Mouse (Mus musculus): ENCODE data around the gene Fam98b.

Fam98b gene

DNA sequence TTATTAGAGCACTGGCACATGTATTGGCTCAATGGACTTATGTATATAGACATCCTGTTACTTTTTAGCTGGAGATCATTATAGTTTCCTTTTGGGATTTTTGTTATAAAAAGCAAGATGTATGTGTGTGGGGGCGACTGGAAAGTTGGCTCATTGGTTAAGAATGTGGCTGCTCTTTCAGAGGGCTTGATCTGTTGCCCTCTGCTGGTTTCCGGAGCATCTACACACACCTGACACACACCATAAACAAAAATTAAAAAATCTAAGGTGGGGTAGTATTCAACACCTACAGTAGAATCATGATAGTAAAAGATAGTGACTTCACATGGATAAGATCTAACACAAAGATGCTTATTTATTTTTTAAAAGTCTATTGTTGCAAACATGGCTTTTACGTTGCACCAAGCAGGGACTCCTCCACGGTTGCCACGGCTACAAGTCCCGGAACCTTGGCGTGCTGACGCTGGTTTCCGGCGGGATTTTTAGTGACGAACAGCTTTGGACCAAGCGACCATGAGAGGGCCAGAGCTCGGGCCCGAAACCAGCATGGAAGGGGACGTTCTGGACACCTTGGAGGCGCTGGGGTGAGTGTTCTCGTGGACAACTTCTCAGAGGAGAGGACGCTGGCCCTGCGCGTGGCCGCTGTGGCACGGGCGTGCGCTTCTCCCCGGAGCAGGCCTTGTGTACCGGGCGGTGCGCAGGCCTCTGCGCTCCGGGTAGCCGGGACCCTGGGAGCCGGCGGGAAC, at the start of gene Fam98b:
Gene Fam98b (plus strand): TSS at position 485 of the 746 bp plus-strand sequence.
- peak; percentile 86 to 89 for DNase-seq (ENCODE audit: low spot score in 2 of 2)

DNA sequence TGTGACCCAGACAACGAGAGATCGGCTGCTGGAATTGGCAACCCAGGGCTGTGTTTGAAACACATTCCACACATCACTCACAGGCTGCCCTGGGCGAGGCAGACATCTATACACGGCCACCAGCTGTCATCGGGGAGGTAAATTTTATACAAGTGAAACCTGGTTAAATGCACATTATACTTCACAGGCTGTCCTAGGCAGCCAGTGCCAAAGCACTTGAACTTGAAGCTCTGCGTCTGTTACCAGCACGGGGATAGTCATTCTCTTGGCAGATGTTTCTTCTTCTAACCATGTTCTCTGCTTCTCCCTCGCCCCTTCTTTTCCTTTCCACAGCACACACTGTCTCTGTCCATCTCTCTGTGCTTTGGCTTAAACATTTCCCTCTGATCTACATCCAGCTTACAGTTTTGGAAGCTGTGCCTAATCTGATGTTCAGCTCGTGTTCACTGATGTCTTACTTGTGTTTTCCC, 48.6 kb upstream of the Fam98b start:
- DNase-seq (ENCODE audit: low spot score in 2 of 2) = no peak

DNA sequence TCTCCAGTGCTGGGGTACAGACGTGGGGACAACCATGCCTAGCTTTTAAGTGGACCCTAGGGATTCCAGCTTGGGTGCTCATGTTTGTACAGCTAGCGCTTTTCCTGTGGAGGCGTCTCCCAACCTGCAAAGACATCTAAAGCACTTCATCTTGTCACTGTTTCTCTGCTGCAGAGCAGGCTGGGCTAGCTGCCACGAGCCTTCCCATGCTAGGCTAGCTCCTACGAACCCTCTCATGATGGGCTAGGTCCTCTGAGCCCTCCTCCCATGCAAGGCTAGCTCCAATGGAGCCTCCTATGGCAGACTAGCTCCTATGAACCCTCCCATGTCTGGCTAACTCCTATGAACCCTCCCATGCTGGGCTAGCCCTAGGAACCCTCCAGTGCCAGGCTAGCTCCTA, 46.2 kb upstream of the Fam98b start:
- DNase-seq (ENCODE audit: low spot score in 2 of 2) = no peak

DNA sequence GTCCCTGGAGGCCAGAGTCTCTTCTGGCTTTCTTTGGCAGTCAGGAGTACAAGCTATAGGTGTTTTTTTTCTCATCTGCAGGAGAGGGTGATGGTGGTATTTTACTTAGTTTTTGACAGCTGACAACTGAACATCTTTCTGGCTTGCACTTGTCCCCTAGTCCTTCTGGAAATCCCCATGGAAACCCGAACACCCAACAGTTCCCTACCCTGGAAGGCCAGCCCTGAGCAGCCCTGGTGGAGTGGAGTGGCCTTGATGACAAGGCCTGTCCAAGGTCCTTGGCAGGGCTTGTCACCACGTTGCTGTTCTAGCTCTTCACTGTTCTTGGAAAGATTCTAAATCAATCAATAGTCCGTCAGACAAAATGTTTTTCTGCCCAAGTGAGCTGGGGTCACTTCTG, 45.0 kb upstream of the Fam98b start:
- no peak for DNase-seq (ENCODE audit: low spot score in 2 of 2)

DNA sequence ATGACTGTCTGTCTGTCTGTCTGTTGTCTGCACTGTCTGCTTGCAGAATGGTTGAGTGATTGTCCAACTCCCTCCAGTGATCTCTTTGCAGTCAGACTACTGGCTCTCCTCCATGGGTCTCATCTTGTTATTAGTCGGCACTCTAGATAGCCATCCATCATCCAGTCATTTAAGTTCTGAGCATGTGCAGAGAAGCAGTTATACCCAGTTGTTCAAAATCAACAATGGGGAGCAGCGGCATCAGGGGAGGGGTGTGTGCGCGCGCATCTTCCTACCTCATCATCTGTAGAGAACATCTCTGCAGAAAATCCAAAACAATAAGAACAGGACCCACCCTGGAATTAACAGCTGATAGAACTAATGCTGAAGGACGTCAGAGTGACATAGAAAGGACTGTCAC, 44.5 kb upstream of the Fam98b start:
- no peak for DNase-seq (ENCODE audit: low spot score in 2 of 2)

DNA sequence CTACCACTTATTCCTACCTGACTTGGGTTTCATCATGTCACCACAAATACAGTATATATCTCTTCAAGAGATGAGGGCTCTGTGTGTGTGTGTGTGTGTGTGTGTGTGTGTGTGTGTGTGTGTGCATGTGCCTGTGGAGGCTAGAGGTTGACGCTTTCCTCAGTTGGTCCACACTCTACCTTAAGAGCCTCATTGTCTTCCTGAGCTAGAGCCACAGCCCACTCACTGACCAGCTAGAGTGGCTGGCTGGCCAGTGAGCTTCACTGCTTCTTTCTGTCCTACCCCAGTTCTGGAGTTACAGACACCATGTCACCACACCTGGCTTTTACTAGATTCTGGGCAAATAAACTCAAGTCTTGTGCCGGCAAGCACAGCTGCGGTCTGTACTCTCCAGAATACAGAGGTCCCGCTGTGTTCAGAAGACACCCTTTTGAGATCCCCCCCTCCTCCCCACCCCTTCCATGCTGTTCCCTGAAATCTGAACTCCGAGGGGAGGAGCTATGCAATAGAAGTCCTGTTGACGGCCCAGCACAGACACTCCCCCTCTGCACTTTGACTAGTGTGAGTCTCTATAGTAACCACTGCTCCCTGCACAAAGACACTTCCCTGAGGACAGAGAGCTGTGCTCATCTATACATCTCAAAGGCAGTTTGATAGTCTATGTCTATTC, 39.0 kb upstream of the Fam98b start:
- DNase-seq (ENCODE audit: low spot score in 2 of 2) = peak; percentile 10 to 46

DNA sequence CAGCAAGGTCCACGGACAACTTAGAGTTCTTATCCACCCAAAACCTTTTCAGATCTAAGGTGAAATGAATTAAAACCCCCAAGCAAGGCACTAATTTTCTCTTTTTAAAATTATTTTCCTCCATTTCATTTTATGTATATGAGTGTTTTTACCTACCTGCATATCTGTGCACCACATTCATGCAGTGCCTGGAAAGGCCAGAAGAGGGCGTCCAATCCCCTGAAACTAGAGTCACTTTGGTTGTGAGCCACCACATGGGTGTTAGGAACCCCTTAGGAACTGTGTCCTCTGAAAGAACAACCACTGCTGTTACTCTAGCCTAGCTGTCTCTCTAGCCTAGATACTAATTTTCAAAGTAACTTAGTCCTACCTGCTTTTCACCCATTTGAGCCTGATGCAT, 33.4 kb upstream of the Fam98b start:
- no peak for DNase-seq (ENCODE audit: low spot score in 2 of 2)

DNA sequence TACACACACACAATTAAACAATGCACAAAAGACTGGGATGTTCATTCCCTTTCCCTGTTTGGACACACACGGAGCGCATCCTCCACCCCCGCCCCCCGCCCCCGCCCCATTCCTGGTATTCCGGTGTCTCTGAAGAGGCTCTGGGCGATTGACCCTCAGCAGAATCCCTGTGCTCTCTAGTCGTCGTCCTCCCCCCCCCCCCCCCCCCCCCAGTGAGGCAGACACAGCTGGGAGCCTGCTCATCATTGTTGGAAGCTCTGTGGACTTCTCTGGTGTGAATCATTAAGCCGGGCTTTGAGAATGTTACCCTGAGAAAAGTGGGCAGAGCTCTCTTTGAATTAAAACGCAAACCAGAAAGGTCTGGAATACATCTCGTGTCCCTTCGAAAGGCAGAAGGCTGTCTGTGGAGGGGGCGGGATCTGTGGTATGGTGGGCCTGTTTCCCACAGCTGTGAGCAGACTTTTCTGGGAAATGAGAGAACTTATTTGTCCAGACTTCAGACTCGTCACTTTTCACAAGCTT, 31.8 kb upstream of the Fam98b start:
- no peak for DNase-seq (ENCODE audit: low spot score in 2 of 2)

DNA sequence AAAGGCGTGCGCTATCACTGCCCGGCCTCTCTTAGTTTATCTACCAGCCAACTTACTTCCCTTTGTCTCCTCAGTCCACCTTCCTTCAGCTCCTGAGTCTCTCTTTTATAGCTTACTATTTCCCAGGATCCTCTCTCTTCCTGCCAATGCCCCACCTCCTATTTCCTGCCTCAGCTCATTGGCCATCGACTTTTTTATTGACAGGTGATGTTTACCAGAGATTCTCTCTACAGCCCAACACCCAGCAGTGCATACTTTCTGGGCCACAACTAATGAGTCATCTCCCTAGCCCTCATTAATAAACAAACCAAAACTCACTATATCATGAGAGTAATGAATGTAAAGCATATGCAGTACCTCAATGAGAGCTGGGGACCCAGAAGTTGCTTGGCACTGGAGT, 30.0 kb upstream of the Fam98b start:
- DNase-seq (ENCODE audit: low spot score in 2 of 2) = no peak

DNA sequence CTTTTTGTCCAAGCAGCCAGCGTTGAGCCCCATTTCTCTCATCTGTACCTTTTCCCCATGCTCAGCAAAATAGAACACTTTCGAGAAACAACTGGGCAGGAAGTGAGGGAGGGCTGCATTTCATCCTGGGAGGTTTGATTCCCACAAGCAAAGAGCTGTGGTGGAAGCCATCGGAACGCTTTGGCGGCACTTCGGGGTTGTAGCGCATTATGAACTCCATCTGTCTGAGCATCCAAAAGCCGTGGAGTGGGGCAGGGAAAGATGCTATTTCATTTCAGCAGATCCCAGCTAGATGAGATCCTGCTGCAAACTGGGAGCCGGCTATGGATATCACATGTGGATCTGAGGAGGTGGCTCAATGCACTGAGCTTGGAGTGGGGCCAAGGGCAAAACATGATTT, 26.9 kb upstream of the Fam98b start:
- DNase-seq (ENCODE audit: low spot score in 2 of 2) = no peak

DNA sequence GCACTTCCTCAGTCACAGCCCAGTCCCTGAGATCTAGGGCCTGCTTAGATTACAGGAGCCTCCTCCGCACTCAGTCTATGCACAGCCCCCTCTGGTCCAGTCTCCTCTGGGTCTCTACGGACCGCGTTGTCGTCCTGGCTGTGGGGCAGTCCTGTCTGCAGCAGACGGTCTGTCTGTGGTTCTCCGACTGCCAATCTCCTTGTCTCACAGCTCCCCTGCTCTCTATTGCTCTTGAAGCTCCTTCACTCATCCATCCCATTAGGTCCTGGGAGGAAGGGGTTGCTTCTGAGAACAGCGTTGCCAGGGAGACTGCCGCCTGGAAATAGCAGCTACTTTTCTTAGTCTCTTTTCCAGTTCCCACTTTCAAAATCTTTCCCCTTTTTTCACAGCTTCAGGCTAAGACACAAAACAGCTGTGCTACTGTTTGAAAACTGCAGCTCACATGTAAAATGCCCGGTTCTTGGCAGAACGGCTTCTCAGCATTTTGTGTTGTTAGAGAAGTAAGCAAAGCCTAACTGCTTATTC, 20.9 kb upstream of the Fam98b start:
- no peak for DNase-seq (ENCODE audit: low spot score in 2 of 2)

DNA sequence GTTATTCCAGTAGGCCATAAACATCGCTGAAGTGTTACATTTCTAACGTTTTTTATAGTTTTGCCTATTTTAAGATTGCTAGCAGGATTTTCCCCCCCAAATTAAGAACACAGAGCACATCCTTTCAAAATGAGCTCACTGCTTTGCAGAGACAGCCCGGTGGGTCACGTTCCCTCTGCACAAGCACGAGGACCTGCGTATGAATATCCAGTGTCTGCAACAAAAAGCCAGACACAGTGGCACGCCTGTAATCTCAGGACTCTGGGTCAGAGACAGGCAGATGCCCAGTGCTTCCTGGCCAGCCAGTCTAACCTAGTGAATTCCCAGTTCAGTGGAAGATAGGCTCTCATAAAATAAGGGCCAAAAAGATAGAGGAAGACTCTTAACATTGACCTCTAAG, 19.3 kb upstream of the Fam98b start:
- no peak for DNase-seq (ENCODE audit: low spot score in 2 of 2)

DNA sequence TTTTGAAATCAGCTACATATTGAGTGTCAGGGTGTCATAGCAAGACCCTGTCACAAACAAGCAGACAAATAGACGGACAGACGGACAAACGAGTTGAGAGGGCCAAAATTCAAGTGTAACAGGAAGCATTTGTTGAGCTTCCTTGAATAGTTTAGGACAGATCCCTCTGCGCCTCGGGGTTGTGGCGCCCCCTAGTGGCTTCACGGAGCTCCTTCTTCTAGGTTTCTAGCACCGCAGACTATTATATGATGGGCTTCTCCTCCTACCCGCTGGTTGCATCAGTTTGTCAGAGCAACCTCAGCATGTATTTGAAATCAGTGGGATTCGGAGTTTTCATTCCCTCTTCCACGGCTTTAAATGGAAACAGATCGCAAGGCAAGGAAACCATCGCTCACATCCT, 18.3 kb upstream of the Fam98b start:
- peak; percentile 47 to 63 for DNase-seq (ENCODE audit: low spot score in 2 of 2)

DNA sequence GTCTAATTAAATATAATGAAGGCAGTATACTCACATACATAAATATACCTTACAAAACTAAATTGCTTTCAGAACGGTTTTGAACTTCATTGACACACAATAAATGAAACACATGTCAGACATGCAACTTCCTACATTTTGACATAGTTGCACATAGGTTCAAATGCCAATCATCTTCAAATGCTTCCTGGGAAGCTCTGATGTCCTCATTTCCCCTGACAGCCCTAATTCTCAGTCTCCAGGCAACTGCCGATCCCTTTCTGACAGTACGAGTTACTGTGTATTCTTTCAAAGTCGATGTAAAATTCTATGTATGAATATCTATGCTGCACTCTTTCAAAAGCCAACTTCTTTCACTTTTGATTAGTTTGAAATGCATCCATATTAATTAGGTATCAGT, 7.6 kb upstream of the Fam98b start:
- DNase-seq (ENCODE audit: low spot score in 2 of 2) = no peak

DNA sequence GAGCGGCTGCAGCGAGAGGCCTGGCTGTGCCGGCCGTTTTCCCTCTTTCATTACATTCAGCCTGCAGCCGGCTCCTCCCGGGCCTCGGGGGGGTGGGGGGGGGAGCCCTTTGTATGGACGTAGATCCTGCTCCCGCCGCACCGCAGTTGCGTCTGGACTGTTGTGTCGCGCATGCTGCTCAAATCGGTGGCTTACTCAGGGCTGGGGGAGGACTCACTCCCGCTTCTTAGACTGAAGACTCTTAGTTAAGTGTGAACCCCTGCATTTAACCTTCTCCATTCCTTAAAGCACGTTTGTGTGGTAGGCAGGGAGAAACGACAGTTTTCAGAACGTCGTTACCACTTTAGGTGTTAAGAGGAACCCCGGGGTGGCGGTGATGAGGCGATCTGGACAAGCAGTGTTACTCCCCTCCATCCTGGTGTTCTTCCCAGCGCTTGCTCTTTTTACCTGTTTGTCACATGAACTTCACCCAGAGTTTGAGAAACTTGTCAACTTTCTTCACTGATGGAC, 517 bp downstream of the Fam98b start:
- peak in 1 of 2 experiments; percentile 5 for DNase-seq (ENCODE audit: low spot score in 2 of 2)

DNA sequence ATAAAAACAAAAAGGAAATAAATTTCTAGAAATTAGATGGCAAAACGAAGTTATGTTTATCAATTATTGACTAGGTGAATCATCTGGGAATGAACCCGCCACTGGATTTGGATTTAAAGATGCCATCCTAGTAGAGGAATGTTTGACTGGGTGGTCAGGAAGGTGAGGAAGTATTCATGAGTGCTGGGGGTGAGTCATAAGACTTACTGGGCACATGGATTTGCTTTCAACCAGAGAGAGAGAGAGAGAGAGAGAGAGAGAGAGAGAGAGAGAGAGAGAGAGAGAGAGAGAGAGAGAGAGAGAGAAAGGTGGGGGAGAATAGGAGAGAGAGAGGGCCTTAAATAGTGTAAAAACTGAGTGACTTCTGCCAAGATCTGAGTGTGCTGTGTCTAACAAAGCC, 5.9 kb downstream of the Fam98b start:
- no peak for DNase-seq (ENCODE audit: low spot score in 2 of 2)

DNA sequence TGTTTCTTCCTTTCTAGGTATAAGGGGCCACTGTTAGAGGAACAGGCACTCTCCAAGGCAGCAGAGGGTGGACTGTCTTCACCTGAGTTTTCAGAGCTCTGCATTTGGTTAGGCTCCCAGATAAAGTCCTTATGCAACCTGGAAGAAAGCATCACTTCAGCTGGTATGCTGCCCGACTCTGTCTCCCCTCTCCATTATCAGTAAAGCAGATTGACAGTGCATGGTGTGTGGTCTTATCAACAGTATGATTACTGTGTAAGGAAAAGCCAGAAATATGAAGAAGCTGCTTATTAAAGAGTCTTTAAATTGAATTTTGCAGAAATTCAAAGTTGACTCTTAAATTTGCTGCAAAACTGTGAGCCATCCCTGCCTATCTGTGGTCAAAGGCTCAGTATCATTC, 8.1 kb downstream of the Fam98b start:
- DNase-seq (ENCODE audit: low spot score in 2 of 2) = no peak

DNA sequence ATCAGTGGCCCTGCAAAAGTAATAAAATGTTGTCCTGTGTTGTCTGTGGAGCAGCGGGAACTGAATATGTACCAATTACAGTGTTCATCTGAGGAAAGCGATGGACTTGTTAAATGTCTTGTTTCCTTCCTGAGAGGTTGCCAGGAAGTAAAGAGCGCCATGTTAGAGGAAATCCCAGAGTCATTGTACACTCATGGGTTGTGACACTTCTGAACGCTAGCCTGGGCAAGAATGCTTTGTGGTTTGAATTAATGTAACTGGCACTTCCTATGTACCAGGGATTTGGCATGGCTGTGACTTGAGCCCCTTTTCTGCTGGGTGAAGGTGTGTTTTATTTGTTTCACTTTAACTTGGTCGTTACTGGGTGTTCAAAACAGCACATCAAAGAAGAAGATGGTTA, 12.6 kb downstream of the Fam98b start:
- DNase-seq (ENCODE audit: low spot score in 2 of 2) = no peak

DNA sequence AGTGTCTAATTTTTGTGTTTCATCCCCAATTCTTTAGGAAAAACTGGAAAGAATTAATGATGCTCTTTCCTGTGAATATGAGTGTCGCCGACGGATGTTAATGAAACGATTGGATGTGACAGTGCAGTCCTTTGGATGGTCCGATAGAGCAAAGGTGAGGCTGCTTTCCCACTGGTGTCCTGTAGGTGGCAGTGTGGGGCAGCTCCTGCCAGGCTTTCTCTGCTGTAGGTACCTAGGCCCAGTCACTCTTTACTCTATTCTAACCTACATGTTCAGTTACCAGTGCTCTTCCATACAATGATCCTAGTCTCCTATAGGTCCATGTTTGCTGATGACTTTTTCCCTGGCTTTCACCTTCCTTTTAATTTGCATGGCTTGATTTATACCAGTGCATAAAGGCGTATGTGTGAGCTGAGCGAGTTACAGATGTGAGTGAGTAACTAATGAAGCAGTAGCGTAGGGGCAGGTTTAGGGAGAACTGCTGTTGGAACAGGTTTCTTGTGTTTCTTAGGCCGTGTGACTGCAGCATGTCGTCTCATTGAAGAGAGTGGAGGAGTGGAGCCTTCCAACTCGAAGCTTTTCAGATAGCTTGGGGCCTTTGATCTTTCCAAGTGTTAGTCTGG, 14.4 kb downstream of the Fam98b start:
- DNase-seq (ENCODE audit: low spot score in 2 of 2) = peak; percentile 18 to 32

DNA sequence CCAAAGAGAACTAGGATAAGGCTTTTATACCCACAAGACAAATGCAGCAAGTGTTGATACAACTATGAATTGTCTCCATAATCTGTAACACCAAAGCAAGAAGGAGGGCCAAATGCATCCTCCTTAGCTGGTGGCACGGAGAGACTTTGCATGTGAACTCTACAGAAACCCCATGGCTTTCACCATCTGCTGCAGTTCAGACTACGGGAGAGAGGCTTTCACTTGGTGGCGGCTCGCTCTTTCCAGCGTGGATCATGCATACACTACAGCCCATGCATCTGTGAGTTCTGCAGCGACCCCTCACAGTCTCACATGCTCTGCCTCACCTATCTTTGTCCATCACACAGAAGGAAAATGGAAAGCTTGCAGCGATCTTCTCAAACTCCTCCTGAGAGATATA, 38.8 kb downstream of the Fam98b start:
- no peak for DNase-seq (ENCODE audit: low spot score in 2 of 2)

DNA sequence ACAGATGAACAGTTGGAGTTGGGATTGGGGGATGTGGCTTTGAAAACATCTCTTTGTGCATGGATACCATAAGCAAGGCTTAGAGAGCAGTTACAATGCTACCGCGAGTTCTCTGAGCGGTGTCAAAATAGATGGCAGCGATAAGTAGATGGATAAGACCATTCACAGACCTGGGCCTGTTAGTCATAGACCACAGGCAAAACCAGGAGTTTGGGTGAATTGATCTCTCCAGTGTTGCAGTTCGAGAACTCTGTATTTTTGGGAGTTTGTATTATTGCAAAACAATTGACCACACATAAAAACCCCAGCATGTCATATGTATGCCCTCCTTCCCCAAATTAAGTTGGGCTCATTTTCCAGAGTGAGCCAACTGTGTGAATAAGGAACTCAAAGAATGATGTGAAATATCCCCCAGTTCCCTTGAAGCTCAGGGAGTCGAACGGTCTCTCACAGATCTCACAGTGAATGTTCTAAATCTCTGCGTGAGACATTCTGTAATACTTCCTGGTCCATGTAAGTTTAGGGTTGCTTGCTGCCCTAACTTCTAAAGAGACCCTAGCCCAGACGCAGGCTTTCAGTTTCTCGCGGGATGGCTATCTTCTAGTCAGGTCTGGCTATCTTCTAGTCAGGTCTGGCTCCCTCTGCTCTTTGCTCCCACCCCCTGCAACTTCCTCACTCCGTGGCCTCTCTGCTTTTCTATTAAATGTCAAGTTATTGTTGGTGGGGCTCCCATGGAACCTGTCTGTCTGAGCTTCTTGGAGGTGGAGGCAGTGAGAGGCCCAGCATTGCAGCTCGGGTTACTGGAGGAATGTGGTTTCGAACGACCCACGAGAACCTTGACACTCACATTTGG, 50.3 kb downstream of the Fam98b start:
- DNase-seq (ENCODE audit: low spot score in 2 of 2) = no peak

All from heart, adult 9 months (tissue).